ENCODE assay signal across 8 mouse cellular contexts in genomic region chr11:68400021-68400671, GRCm38 (mm10). TPM values are rescaled to one million over a fixed set of nuclear protein-coding genes. Genes with fewer than 3 reads are reported as not detected.
DNase-seq lines count a peak whose midpoint lies in the region; ATAC-seq and TF ChIP-seq lines count a peak whose summit lies in the region.

No protein-coding gene starts in this region.

- peak; percentile 42 for DNase-seq in CD4-positive, CD25-positive, alpha-beta regulatory T cell, adult 2 months (ENCODE audit: low read depth, low spot score)
- peak; percentile 44 to 59 for DNase-seq in adrenal gland, postnatal 36 days
- no peak for DNase-seq in limb, embryonic 14.5 days (ENCODE audit: low spot score)
- peak; percentile 79 for DNase-seq in neural tube, embryonic 10.5 days (ENCODE audit: extremely low spot score, low spot score)

- H3K4me2 ChIP-seq in hindbrain, embryonic 12.5 days (replicated peaks): peak overlapping the region; percentile 97
- H3K4me2 ChIP-seq in limb, embryonic 14.5 days (replicated peaks; ENCODE audit: low read depth, low read length, severe bottlenecking): peak overlapping the region; percentile 95

- no peaks in the 10 kb centered on the region for H3K36me3 ChIP-seq in hindbrain, embryonic 12.5 days
- H3K36me3 ChIP-seq in limb, embryonic 14.5 days (ENCODE audit: control insufficient read depth, insufficient read depth, low read length): no peaks in the 10 kb centered on the region

- WGBS in hindbrain, embryonic 12.5 days: under 1% methylated on average over 42 of the region's 57 CpGs
- under 1% methylated on average over 37 of the region's 57 CpGs for WGBS in limb, embryonic 14.5 days

- no peaks in the 10 kb centered on the region for H3K4me1 ChIP-seq in embryonic fibroblast, embryonic 13.5 days (ENCODE audit: control insufficient read depth, insufficient read depth, low read length)
- H3K4me1 ChIP-seq in hindbrain, embryonic 12.5 days: peaks cover 21% of the 10 kb centered on the region
- H3K4me1 ChIP-seq in limb, embryonic 14.5 days (ENCODE audit: control insufficient read depth, insufficient read depth, low read length): peaks cover 9% of the 10 kb centered on the region

- no peak for ATAC-seq in CD4-positive, CD25-positive, alpha-beta regulatory T cell, adult 4 months
- ATAC-seq in hindbrain, embryonic 12.5 days (ENCODE audit: low FRiP score): no peak; the same call in 1 of the 2 replicates
- ATAC-seq in limb, embryonic 14.5 days (ENCODE audit: low FRiP score, low read depth): peak; percentile 50
- ATAC-seq in erythroid progenitor cell, adult 5-6 weeks (replicated peaks; ENCODE audit: low FRiP score, poor library complexity, severe bottlenecking): no peak

- H3K27me3 ChIP-seq in hindbrain, embryonic 12.5 days: peaks cover 76% of the 10 kb centered on the region
- H3K27me3 ChIP-seq in limb, embryonic 14.5 days (ENCODE audit: control insufficient read depth, insufficient read depth, low read length): peaks cover 73% of the 10 kb centered on the region

- no peak overlapping the region for H3K27ac ChIP-seq in embryonic fibroblast, embryonic 13.5 days (ENCODE audit: insufficient read depth, low read length)
- H3K27ac ChIP-seq in hindbrain, embryonic 12.5 days: peak overlapping the region; percentile 71
- H3K27ac ChIP-seq in limb, embryonic 14.5 days (replicated peaks; ENCODE audit: low read depth, low read length): no peak overlapping the region

- peak overlapping the region; percentile 65 for H3K9ac ChIP-seq in hindbrain, embryonic 12.5 days
- peak overlapping the region; percentile 45 for H3K9ac ChIP-seq in limb, embryonic 14.5 days (ENCODE audit: low read depth, low read length, severe bottlenecking)

- no peak for TF ChIP-seq CTCF in embryonic fibroblast, embryonic 13.5 days (IDR thresholded peaks at IDR 0.05; ENCODE audit: borderline replicate concordance, insufficient read depth, low read length)

- peak overlapping the region; percentile 24; the same call in 1 of the 2 replicates for H3K4me3 ChIP-seq in embryonic fibroblast, embryonic 13.5 days (ENCODE audit: insufficient read depth, low read length)
- peak overlapping the region; percentile 46 for H3K4me3 ChIP-seq in hindbrain, embryonic 12.5 days
- peak overlapping the region; percentile 52 for H3K4me3 ChIP-seq in limb, embryonic 14.5 days (replicated peaks; ENCODE audit: low read length)

- no peak for TF ChIP-seq POLR2A in embryonic fibroblast, embryonic 13.5 days (IDR thresholded peaks at IDR 0.05; ENCODE audit: low read depth, low read length)
- no peak for TF ChIP-seq POLR2A in limb, embryonic 14.5 days (IDR thresholded peaks at IDR 0.05; ENCODE audit: borderline replicate concordance, extremely low read depth, insufficient read depth, insufficient read length)

- H3K9me3 ChIP-seq in hindbrain, embryonic 12.5 days (replicated peaks): no peaks in the 10 kb centered on the region
- 0 out of 2 replicates have a peak, but pooled peaks cover 4% of the 10 kb centered on the region for H3K9me3 ChIP-seq in limb, embryonic 14.5 days (ENCODE audit: control insufficient read depth, low read length)

RNA-seq across cellular contexts. Expression of gene Ntn1, which starts 0.5 kb away (rescaled TPM):
- polyA plus RNA-seq in CD4-positive, CD25-positive, alpha-beta regulatory T cell, adult 4 months (2017; shearing (Covaris generic)): under 1 TPM; 0.63 to 0.90 TPM
- total RNA-seq in adrenal gland, postnatal 36 days (2021): 10 to 100 TPM; 10.3 TPM
- 3.7 and 6.1 TPM in 2 replicates for polyA plus RNA-seq in embryonic fibroblast, embryonic 13.5 days (2011; ENCODE audit: insufficient read length, low read depth, missing spikeins)
- 50.9 and 58.7 TPM in 2 replicates for polyA plus RNA-seq in hindbrain, embryonic 12.5 days (2016; fragmentation: Nextera tagmentation; extraction: Ambion mirVana)
- polyA plus RNA-seq in limb, embryonic 14.5 days (2012; rRNA removed): 18.5 and 22.0 TPM in 2 replicates
- 3.5 and 4.7 TPM in 2 replicates for polyA plus RNA-seq in limb, embryonic 14.5 days (2014; fragmentation: Nextera tagmentation; extraction: Ambion mirVana)
- not detected in 2 replicates for total RNA-seq in erythroid progenitor cell, adult 5-6 weeks (2015; ENCODE audit: low replicate concordance)
- total RNA-seq in erythroid progenitor cell, adult 5-6 weeks (2017; ENCODE audit: low replicate concordance): not detected in 2 replicates

RNA-seq across cellular contexts. Expression of gene Pik3r5, which starts 31.8 kb away (rescaled TPM):
- polyA plus RNA-seq in CD4-positive, CD25-positive, alpha-beta regulatory T cell, adult 4 months (2017; shearing (Covaris generic)): 10 to 100 TPM; 17.9 to 26.3 TPM
- 1 to 10 TPM in 1 of 2 experiments, under 1 TPM in 1; 0.95 to 2.5 TPM for total RNA-seq in adrenal gland, postnatal 36 days (2021)
- polyA plus RNA-seq in embryonic fibroblast, embryonic 13.5 days (2011; ENCODE audit: insufficient read length, low read depth, missing spikeins): 0.86 and 1.3 TPM in 2 replicates
- 0.81 and 1.0 TPM in 2 replicates for polyA plus RNA-seq in hindbrain, embryonic 12.5 days (2016; fragmentation: Nextera tagmentation; extraction: Ambion mirVana)
- 1.2 and 1.5 TPM in 2 replicates for polyA plus RNA-seq in limb, embryonic 14.5 days (2012; rRNA removed)
- polyA plus RNA-seq in limb, embryonic 14.5 days (2014; fragmentation: Nextera tagmentation; extraction: Ambion mirVana): 0.52 and 0.95 TPM in 2 replicates
- total RNA-seq in erythroid progenitor cell, adult 5-6 weeks (2015; ENCODE audit: low replicate concordance): 3.8 and 6.8 TPM in 2 replicates
- total RNA-seq in erythroid progenitor cell, adult 5-6 weeks (2017; ENCODE audit: low replicate concordance): 1.9 and 10.0 TPM in 2 replicates
